Mouse (Mus musculus) liver, adult 2 months (tissue): ENCODE results near the gene Sema6d. TPM values are rescaled to one million over a fixed set of nuclear protein-coding genes. Genes with fewer than 3 reads are reported as not detected.
A peak's percentile ranks its signal among the peaks of the same experiment; 100 is the strongest.

Experiments
- DNase-seq: peaks from one replicate; pipeline ENCODE4 v3.0.0-alpha.2; 2011; ENCODE audit warnings: low read depth, low spot score; ENCODE audit errors: extremely low read depth
- H3K27ac ChIP-seq: fragments of 200-500 bp; replicated peaks from 2 replicates; pipeline ENCODE4 v1.5.1; 2012; ENCODE audit warnings: low read depth, mild to moderate bottlenecking, control low read depth, inconsistent platforms, low read length; ENCODE audit not compliant: insufficient read depth
- H3K27me3 ChIP-seq: fragments of 200-500 bp; 2 replicates; pipeline ENCODE4 v1.6.1; 2012; ENCODE audit warnings: mild to moderate bottlenecking, moderate library complexity, low read length, inconsistent platforms; ENCODE audit not compliant: control insufficient read depth, insufficient read depth
- H3K36me3 ChIP-seq: fragments of 200-500 bp; 2 replicates; pipeline ENCODE4 v1.6.1; 2012; ENCODE audit warnings: low read length, inconsistent platforms; ENCODE audit not compliant: control insufficient read depth, insufficient read depth
- H3K4me1 ChIP-seq: fragments of 200-500 bp; 2 replicates; pipeline ENCODE4 v1.6.1; 2011; ENCODE audit warnings: low read length; ENCODE audit not compliant: control insufficient read depth, insufficient read depth
- H3K4me3 ChIP-seq: fragments of 200-500 bp; 2 replicates; pipeline ENCODE4 v1.5.1; 2011; ENCODE audit warnings: low read depth, mild to moderate bottlenecking, control low read depth, low read length, moderate library complexity; ENCODE audit not compliant: insufficient read depth
- H3K79me2 ChIP-seq: fragments of 200-500 bp; 2 replicates; pipeline ENCODE4 v1.6.1; 2012; ENCODE audit warnings: inconsistent platforms, mild to moderate bottlenecking, low read length, moderate library complexity; ENCODE audit not compliant: control insufficient read depth, insufficient read depth
- H3K9ac ChIP-seq: fragments of 200-500 bp; 2 replicates; pipeline ENCODE4 v1.6.1; 2012; ENCODE audit warnings: low read depth, mild to moderate bottlenecking, control low read depth, inconsistent platforms, low read length
- CTCF ChIP-seq: fragments of 200-500 bp; IDR thresholded peaks from 2 replicates; pipeline ENCODE4 v1.5.1; 2011; ENCODE audit warnings: low read depth, low read length, control low read depth
- POLR2A ChIP-seq: fragments of 200-500 bp; IDR thresholded peaks from 2 replicates; pipeline ENCODE4 v1.6.1; 2011; ENCODE audit warnings: low read length, control low read depth; ENCODE audit not compliant: insufficient read depth; ENCODE audit errors: extremely low read depth
- WGBS: fragments of 180-500 bp; shearing (Covaris S2); methylation state at CpG from one replicate; pipeline ENCODE4 v1.1.7; 2018; 5-methylcytosine and 5-hydroxymethylcytosine counted together
- polyA plus RNA-seq: library from polyadenylated mRNA; depleted of rRNA; stranded (reverse); fragments of >200 nt; gene quantifications from 2 replicates; pipeline ENCODE4 v1.2.3, GENCODE M21; 2012
- total RNA-seq: library from RNA; depleted of rRNA; stranded (reverse); fragments of >200 nt; gene quantifications from 2 replicates; pipeline ENCODE4 v1.2.3, GENCODE M21; 2014

Sema6d gene
- total and polyA plus RNA-seq, 2 experiments, result 3.9 to 8.5 TPM

- WGBS, result 74% methylated on average over 1 of the region's 1 CpGs
- Histone ChIP-seq H3K4me3 (no peak overlapping the region), H3K27ac (no peak overlapping the region), H3K9ac (no peak overlapping the region), H3K36me3 (no peaks in the 10 kb centered on the region), H3K4me1 (no peaks in the 10 kb centered on the region), H3K27me3 (no peaks in the 10 kb centered on the region), H3K79me2 (no peaks in the 10 kb centered on the region)
- DNase-seq, result no peak
- TF ChIP-seq POLR2A (no peak), CTCF (no peak)
Measured at GRCm38 (mm10) chr2:124385053-124385452, 295.3 kb downstream of the Sema6d start.

- TF ChIP-seq CTCF, result no peak
- TF ChIP-seq POLR2A, result no peak
- no peaks in the 10 kb centered on the region for H3K79me2 ChIP-seq
- no peak overlapping the region for H3K4me3 ChIP-seq
- no peak overlapping the region for H3K27ac ChIP-seq
- no peaks in the 10 kb centered on the region for H3K4me1 ChIP-seq
- no peaks in the 10 kb centered on the region for H3K36me3 ChIP-seq
- H3K27me3 ChIP-seq, result no peaks in the 10 kb centered on the region
- H3K9ac ChIP-seq, result no peak overlapping the region
- no peak for DNase-seq
- 78% methylated on average over 1 of the region's 1 CpGs for WGBS
Measured at GRCm38 (mm10) chr2:124385722-124386121, 296.0 kb downstream of the Sema6d start.

- 88% methylated on average over 1 of the region's 1 CpGs for WGBS
- TF ChIP-seq CTCF (no peak), POLR2A (no peak)
- no peaks in the 10 kb centered on the region for H3K27me3 ChIP-seq
- H3K4me3 ChIP-seq, result no peak overlapping the region
- no peaks in the 10 kb centered on the region for H3K79me2 ChIP-seq
- H3K9ac ChIP-seq, result no peak overlapping the region
- no peak overlapping the region for H3K27ac ChIP-seq
- peak; percentile 19 for DNase-seq
- no peaks in the 10 kb centered on the region for H3K36me3 ChIP-seq
- no peaks in the 10 kb centered on the region for H3K4me1 ChIP-seq
Measured at GRCm38 (mm10) chr2:124388269-124388668, 298.5 kb downstream of the Sema6d start.

- Histone ChIP-seq H3K79me2 (no peaks in the 10 kb centered on the region), H3K9ac (no peak overlapping the region), H3K36me3 (no peaks in the 10 kb centered on the region), H3K27ac (no peak overlapping the region), H3K27me3 (no peaks in the 10 kb centered on the region), H3K4me3 (no peak overlapping the region), H3K4me1 (no peaks in the 10 kb centered on the region)
- WGBS, result 86% methylated on average over 4 of the region's 4 CpGs
- no peak for DNase-seq
- TF ChIP-seq CTCF, result no peak
- TF ChIP-seq POLR2A, result no peak
Measured at GRCm38 (mm10) chr2:124396733-124397132, 307.0 kb downstream of the Sema6d start.

- Histone ChIP-seq H3K4me1 (no peaks in the 10 kb centered on the region), H3K4me3 (no peak overlapping the region), H3K36me3 (no peaks in the 10 kb centered on the region), H3K27me3 (no peaks in the 10 kb centered on the region), H3K9ac (no peak overlapping the region), H3K79me2 (no peaks in the 10 kb centered on the region), H3K27ac (no peak overlapping the region)
- no peak for TF ChIP-seq POLR2A
- TF ChIP-seq CTCF, result no peak
- DNase-seq, result no peak
- WGBS, result 89% methylated on average over 5 of the region's 5 CpGs
Measured at GRCm38 (mm10) chr2:124397304-124397703, 307.5 kb downstream of the Sema6d start.

GRCm38 (mm10) chr2:124399611-124400010 lies 309.8 kb downstream of the Sema6d start:
- H3K9ac ChIP-seq, result no peak overlapping the region
- no peak for TF ChIP-seq POLR2A
- no peak for TF ChIP-seq CTCF
- H3K27ac ChIP-seq, result no peak overlapping the region
- WGBS, result 91% methylated on average over 2 of the region's 2 CpGs
- H3K27me3 ChIP-seq, result no peaks in the 10 kb centered on the region
- no peak overlapping the region for H3K4me3 ChIP-seq
- DNase-seq, result no peak
- H3K36me3 ChIP-seq, result no peaks in the 10 kb centered on the region
- no peaks in the 10 kb centered on the region for H3K4me1 ChIP-seq
- no peaks in the 10 kb centered on the region for H3K79me2 ChIP-seq
